Mouse (Mus musculus) splenic B cell, adult 2 months (primary cell): ENCODE measurements around the gene Vmn2r43.
"Not testable (repeated sequence)": the region's sequence is repeated elsewhere in the genome, so short reads cannot be mapped to it uniquely, and the experiment has no call there.

Source experiments
- DNase-seq: peaks from one replicate; pipeline ENCODE4 v3.0.0-alpha.2; 2011; ENCODE audit warnings: low read depth, low spot score
- H3K27me3 ChIP-seq: 2 replicates; pipeline ENCODE4 v1.6.1; 2012; ENCODE audit warnings: mild to moderate bottlenecking, low read length, moderate library complexity, mixed read lengths; ENCODE audit not compliant: control insufficient read depth, poor library complexity, insufficient read depth, severe bottlenecking
- H3K36me3 ChIP-seq: 2 replicates; pipeline ENCODE4 v1.6.1; 2012; ENCODE audit warnings: mild to moderate bottlenecking, low read length, moderate library complexity, mixed read lengths; ENCODE audit not compliant: control insufficient read depth, poor library complexity, insufficient read depth, severe bottlenecking

Gene Vmn2r43

DNA sequence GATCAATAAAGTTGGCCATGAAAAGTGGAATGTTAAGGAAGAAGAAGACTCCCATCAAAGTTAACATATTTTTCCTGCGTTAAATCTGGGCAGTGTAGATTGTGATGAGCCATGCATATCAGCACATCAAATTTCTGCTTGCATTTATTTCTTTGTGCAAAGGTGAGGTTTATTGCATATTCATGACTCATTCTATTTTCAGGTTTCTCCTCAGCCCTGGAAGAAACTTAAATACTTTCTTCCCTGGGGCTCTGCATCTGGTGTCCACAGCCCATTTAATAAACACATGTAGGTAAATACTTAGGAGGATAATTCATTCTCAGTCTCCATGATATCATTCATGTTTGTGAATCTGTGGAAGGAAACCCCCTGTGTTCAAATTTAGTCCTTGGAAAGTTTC is at the start of gene Vmn2r43:
Gene Vmn2r43, minus strand, starts transcription at position 101 of the 400 bp plus-strand sequence.
- not testable (repeated sequence) for H3K27me3 ChIP-seq, H3K36me3 ChIP-seq, DNase-seq

DNA sequence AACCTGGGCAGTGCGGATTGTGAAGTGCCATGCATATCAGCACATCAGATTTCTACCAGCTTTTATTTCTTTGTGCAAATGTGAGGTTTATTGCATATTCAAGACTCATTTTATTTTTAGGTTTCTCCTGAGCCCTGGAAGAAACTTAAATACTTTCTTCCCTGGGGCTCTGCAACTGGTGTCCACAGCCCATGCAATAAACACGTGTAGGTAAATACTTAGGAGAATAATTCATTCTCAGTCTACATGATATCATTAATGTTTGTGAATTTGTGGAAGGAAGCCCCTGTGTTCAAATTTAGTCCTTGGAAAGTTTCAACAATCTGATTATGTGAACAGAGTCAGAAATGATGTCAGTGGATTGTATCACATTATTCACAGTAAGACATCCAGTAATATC is 60.2 kb downstream of the Vmn2r43 start, which contains the start of gene Vmn2r42:
Gene Vmn2r42, minus strand, starts transcription at position 101 of the 400 bp plus-strand sequence.
- not testable (repeated sequence) for H3K27me3 ChIP-seq, H3K36me3 ChIP-seq, DNase-seq
